Mouse (Mus musculus): ENCODE measurements around the gene Ivl. TPM values are rescaled to one million over a fixed set of nuclear protein-coding genes. Genes with fewer than 3 reads are reported as not detected.

Ivl gene
- polyA plus RNA-seq, 1 experiment from 2014 or later: 1.4 TPM

DNA sequence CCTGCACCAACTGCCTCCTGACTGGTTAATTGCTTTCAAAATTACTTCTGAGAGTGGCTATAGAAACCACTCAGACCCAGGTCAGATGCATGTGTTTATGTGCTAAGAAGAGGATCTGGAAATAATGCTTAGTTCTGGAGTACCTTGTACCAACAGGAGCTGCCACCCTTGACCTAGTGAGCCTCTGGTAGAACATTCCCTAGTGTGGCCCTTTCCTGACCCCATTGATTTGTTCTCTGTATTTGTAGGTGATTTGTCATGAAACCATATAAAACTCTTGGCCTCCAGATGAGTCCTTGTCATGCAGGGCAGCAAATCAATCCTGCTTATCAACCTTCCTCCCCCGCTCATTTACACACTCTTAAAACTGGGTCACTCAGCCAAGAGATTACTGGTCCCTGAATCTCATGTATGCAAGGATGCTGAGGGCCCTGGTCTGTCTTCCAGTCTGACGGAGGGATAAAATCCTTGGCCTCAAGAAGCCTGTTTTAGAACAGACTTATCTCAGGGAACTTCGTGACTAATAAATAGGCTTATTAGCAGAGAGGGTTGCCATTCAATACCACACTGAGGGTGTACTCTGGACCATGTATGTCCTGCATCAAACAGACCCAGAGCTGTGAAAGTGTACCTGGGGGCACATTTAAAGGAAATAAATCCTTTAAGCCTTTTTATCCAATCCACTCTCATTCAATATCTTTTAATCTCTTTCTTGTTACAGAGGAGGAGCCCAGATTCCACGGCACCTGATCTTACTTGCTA is 5.3 kb upstream of the Ivl start:
- no peak overlapping the region for H3K9ac ChIP-seq (ENCODE audit: low read depth, low read length)

DNA sequence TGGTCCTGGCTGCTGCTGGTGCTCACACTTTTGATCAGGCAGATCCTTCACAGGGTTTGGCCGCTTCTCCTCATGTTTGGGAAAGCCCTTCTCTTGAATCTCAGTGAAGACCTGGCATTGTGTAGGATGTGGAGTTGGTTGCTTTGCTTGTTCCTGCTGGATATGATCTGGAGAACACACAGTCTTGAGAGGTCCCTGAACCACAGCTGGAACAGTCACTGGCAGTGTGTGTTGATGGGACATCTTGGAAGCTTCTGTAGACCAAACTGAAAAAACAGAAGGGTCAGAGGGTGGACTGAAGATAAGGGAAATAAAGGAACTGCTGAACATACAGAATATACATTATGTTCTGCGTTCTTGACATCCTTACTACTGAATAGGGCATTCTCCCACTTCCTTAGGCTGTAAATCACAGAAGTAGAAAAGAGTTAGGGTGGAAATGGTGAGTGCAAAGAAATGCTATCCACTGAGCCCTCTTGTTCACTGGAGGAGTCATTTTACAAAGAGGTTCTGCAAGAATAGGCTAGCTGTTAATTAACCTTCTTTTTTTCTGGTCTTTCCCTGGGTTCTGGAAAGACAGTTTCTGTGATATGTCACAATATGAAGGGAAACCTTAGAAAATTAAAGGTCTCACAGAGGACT is 900 bp downstream of the Ivl start:
- Histone ChIP-seq H3K36me3 (ENCODE audit: insufficient read depth, low read length) (no peaks in the 10 kb centered on the region), H3K4me1 (replicated peaks; ENCODE audit: insufficient read depth, low read length) (0 out of 2 replicates have a peak, but pooled peaks cover 3% of the 10 kb centered on the region), H3K27me3 (ENCODE audit: insufficient read depth, low read length) (no peaks in the 10 kb centered on the region), H3K4me3 (replicated peaks; ENCODE audit: low read depth, low read length) (no peak overlapping the region), H3K4me2 (ENCODE audit: low read length) (no peak overlapping the region), H3K9me3 (replicated peaks; ENCODE audit: low read length) (no peaks in the 10 kb centered on the region), H3K9ac (ENCODE audit: low read depth, low read length) (no peak overlapping the region), H3K27ac (no peak overlapping the region)
- 28% methylated on average over 2 of the region's 2 CpGs for WGBS
- no peak for TF ChIP-seq CTCF (IDR thresholded peaks at IDR 0.05; ENCODE audit: low read depth)
- DNase-seq (ENCODE audit: low spot score): peak; percentile 57
- no peak for ATAC-seq (replicated peaks; ENCODE audit: low FRiP score, low read depth)

More for the DNA sequence above, 5.3 kb upstream of the Ivl start:
- no peak overlapping the region for H3K4me2 ChIP-seq (ENCODE audit: low read length)
- no peak overlapping the region for H3K27ac ChIP-seq
- H3K4me1 ChIP-seq (replicated peaks; ENCODE audit: insufficient read depth, low read length): no peaks in the 10 kb centered on the region
- 59% methylated on average over 4 of the region's 4 CpGs for WGBS
- H3K27me3 ChIP-seq (ENCODE audit: insufficient read depth, low read length): no peaks in the 10 kb centered on the region
- H3K36me3 ChIP-seq (ENCODE audit: insufficient read depth, low read length): no peaks in the 10 kb centered on the region
- DNase-seq (ENCODE audit: low spot score) (no peak), ATAC-seq (replicated peaks; ENCODE audit: low FRiP score, low read depth) (no peak)
- no peak for TF ChIP-seq CTCF (IDR thresholded peaks at IDR 0.05; ENCODE audit: low read depth)
- no peaks in the 10 kb centered on the region for H3K9me3 ChIP-seq (replicated peaks; ENCODE audit: low read length)
- no peak overlapping the region for H3K4me3 ChIP-seq (replicated peaks; ENCODE audit: low read depth, low read length)

DNA sequence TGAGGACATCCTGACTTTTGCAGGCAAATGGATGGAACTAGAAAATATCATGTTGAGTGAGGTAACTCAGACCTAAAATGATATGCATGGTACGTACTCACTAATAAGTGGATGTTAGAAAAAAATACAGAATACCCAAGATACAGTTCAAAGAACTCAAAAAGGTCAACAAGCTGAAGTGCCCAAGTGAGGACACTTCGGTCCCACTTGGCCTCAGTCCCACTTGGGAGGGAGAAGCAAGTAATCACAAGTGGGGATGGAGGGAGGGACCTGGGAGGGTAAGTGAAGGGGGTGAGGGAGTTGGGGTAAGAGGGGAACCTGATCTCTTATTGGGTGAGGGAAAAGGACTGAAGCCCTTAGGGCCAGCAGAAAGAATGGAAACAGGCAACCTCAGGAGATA is 4.8 kb downstream of the Ivl start:
- ATAC-seq (replicated peaks; ENCODE audit: low FRiP score, low read depth): no peak
- TF ChIP-seq CTCF (IDR thresholded peaks at IDR 0.05; ENCODE audit: low read depth): no peak
- no peak overlapping the region for H3K4me3 ChIP-seq (replicated peaks; ENCODE audit: low read depth, low read length)

DNA sequence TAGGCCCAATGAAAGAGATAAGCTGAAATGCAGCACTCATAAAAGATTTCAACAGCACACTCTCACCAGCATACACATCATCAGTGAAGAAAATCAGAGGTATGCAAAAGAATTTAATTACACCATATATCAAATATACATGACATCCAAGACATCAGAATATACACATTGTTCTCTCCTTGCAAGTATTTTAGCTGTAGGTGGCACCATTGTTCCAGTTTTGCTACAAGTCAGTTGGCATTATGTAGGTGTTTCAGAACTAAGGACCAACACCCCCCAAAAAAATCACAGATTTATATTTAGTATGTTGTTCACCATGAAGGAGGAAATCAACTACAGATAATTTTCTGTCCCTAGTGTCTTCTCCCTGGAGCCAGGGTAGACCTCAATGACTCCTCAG is 8.1 kb downstream of the Ivl start:
- no peaks in the 10 kb centered on the region for H3K9me3 ChIP-seq (replicated peaks; ENCODE audit: low read length)
- no peaks in the 10 kb centered on the region for H3K27me3 ChIP-seq (ENCODE audit: insufficient read depth, low read length)
- no peak overlapping the region for H3K4me3 ChIP-seq (replicated peaks; ENCODE audit: low read depth, low read length)
- H3K4me1 ChIP-seq (replicated peaks; ENCODE audit: insufficient read depth, low read length): no peaks in the 10 kb centered on the region
- peak; percentile 63 for TF ChIP-seq CTCF (IDR thresholded peaks at IDR 0.05; ENCODE audit: low read depth)
- DNase-seq (ENCODE audit: low spot score): peak; percentile 14
- no peaks in the 10 kb centered on the region for H3K36me3 ChIP-seq (ENCODE audit: insufficient read depth, low read length)
- ATAC-seq (replicated peaks; ENCODE audit: low FRiP score, low read depth): no peak
- no peak overlapping the region for H3K9ac ChIP-seq (ENCODE audit: low read depth, low read length)
- no peak overlapping the region for H3K27ac ChIP-seq
- no peak overlapping the region for H3K4me2 ChIP-seq (ENCODE audit: low read length)

More for the DNA sequence above, 4.8 kb downstream of the Ivl start:
- no peak overlapping the region for H3K4me2 ChIP-seq (ENCODE audit: low read length)
- H3K4me1 ChIP-seq (replicated peaks; ENCODE audit: insufficient read depth, low read length): 0 out of 2 replicates have a peak, but pooled peaks cover 3% of the 10 kb centered on the region
- DNase-seq (ENCODE audit: low spot score): no peak
- no peak overlapping the region for H3K27ac ChIP-seq
- no peak overlapping the region for H3K9ac ChIP-seq (ENCODE audit: low read depth, low read length)
- WGBS: 76% methylated on average over 2 of the region's 2 CpGs
- H3K36me3 ChIP-seq (ENCODE audit: insufficient read depth, low read length): no peaks in the 10 kb centered on the region
- no peaks in the 10 kb centered on the region for H3K9me3 ChIP-seq (replicated peaks; ENCODE audit: low read length)
- H3K27me3 ChIP-seq (ENCODE audit: insufficient read depth, low read length): no peaks in the 10 kb centered on the region

DNA sequence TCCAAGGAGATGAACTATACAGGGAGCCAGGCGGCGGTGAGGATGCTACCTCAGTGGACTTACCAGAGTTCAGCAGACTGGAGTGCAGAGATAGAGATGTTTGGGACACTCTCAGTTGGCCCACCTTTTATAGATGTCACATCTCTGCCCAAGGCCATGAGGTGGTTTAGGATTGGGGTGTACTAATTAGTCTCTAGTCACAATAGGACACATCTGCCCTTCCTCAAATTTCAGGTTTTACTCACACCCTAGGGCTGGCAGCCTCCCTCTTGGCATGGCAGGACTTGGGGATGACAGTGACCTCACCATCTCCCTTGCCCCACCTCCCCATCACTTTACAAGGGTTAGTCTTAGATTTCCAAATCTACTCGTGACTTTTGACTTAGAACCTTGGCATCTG is 39.1 kb downstream of the Ivl start, which contains the start of gene 2310046K23Rik:
2310046K23Rik (minus strand) TSS at position 101 of the 400 bp plus-strand sequence.
- no peak for DNase-seq (ENCODE audit: low spot score)
- no peaks in the 10 kb centered on the region for H3K9me3 ChIP-seq (replicated peaks; ENCODE audit: low read length)
- no peaks in the 10 kb centered on the region for H3K27me3 ChIP-seq (ENCODE audit: insufficient read depth, low read length)
- H3K9ac ChIP-seq (ENCODE audit: low read depth, low read length): no peak within 1 kb of the TSS
- no peak within 1 kb of the TSS for H3K27ac ChIP-seq
- ATAC-seq (replicated peaks; ENCODE audit: low FRiP score, low read depth): no peak
- no peak within 1 kb of the TSS for H3K4me3 ChIP-seq (replicated peaks; ENCODE audit: low read depth, low read length)
- TF ChIP-seq CTCF (IDR thresholded peaks at IDR 0.05; ENCODE audit: low read depth): no peak
- WGBS: 85% methylated on average over 3 of the region's 3 CpGs
- no peaks in the 10 kb centered on the region for H3K4me1 ChIP-seq (replicated peaks; ENCODE audit: insufficient read depth, low read length)
- no peak within 1 kb of the TSS for H3K4me2 ChIP-seq (ENCODE audit: low read length)
- no peaks in the 10 kb centered on the region for H3K36me3 ChIP-seq (ENCODE audit: insufficient read depth, low read length)

Other genes with a start within 250 kb of the Ivl start
- gene Sprr2d, start 234.6 kb downstream of the Ivl start, polyA plus RNA-seq (2015; fragmentation: Nextera tagmentation; extraction: Ambion mirVana): not detected in 2 replicates
- not detected in 2 replicates for gene Sprr2e, start 221.6 kb downstream of the Ivl start, polyA plus RNA-seq (2015; fragmentation: Nextera tagmentation; extraction: Ambion mirVana)
- gene Sprr2f, start 208.5 kb downstream of the Ivl start, polyA plus RNA-seq (2015; fragmentation: Nextera tagmentation; extraction: Ambion mirVana): 30.3 and 58.0 TPM in 2 replicates
- not detected in 2 replicates for gene Sprr2h, start 188.1 kb downstream of the Ivl start, polyA plus RNA-seq (2015; fragmentation: Nextera tagmentation; extraction: Ambion mirVana)
- gene Sprr2i, start 165.7 kb downstream of the Ivl start, polyA plus RNA-seq (2015; fragmentation: Nextera tagmentation; extraction: Ambion mirVana): not detected in 2 replicates
- gene Sprr2j-ps, start 155.7 kb downstream of the Ivl start, polyA plus RNA-seq (2015; fragmentation: Nextera tagmentation; extraction: Ambion mirVana): not detected in 2 replicates
- gene Gm9774, start 144.3 kb downstream of the Ivl start, polyA plus RNA-seq (2015; fragmentation: Nextera tagmentation; extraction: Ambion mirVana): 9.6 and 10.3 TPM in 2 replicates
- not detected in 2 replicates for gene Sprr2k, start 141.2 kb downstream of the Ivl start, polyA plus RNA-seq (2015; fragmentation: Nextera tagmentation; extraction: Ambion mirVana)
- not detected in 2 replicates for gene Sprr1b, start 134.9 kb downstream of the Ivl start, polyA plus RNA-seq (2015; fragmentation: Nextera tagmentation; extraction: Ambion mirVana)
- gene Sprr3, start 115.0 kb downstream of the Ivl start, polyA plus RNA-seq (2015; fragmentation: Nextera tagmentation; extraction: Ambion mirVana): 0.11 TPM in 1 of 2 replicates, not detected in the other
- 96.3 and 137 TPM in 2 replicates for gene Sprr1a, start 87.8 kb downstream of the Ivl start, polyA plus RNA-seq (2015; fragmentation: Nextera tagmentation; extraction: Ambion mirVana)
- not detected in 2 replicates for gene Sprr4, start 73.2 kb downstream of the Ivl start, polyA plus RNA-seq (2015; fragmentation: Nextera tagmentation; extraction: Ambion mirVana)
- gene 2310046K23Rik, start 39.2 kb downstream of the Ivl start, polyA plus RNA-seq (2015; fragmentation: Nextera tagmentation; extraction: Ambion mirVana): not detected in 2 replicates
- not detected in 2 replicates for gene Smcp, start 15.3 kb upstream of the Ivl start, polyA plus RNA-seq (2015; fragmentation: Nextera tagmentation; extraction: Ambion mirVana)
- not detected in 2 replicates for gene 2210017I01Rik, start 33.8 kb upstream of the Ivl start, polyA plus RNA-seq (2015; fragmentation: Nextera tagmentation; extraction: Ambion mirVana)
- not detected in 2 replicates for gene Lce6a, start 47.9 kb upstream of the Ivl start, polyA plus RNA-seq (2015; fragmentation: Nextera tagmentation; extraction: Ambion mirVana)
- gene Lce1a1, start 74.6 kb upstream of the Ivl start, polyA plus RNA-seq (2015; fragmentation: Nextera tagmentation; extraction: Ambion mirVana): not detected in 2 replicates
- not detected in 2 replicates for gene Lce1b, start 83.2 kb upstream of the Ivl start, polyA plus RNA-seq (2015; fragmentation: Nextera tagmentation; extraction: Ambion mirVana)
- gene Lce1a2, start 96.6 kb upstream of the Ivl start, polyA plus RNA-seq (2015; fragmentation: Nextera tagmentation; extraction: Ambion mirVana): not detected in 2 replicates
- not detected in 2 replicates for gene Lce1c, start 105.5 kb upstream of the Ivl start, polyA plus RNA-seq (2015; fragmentation: Nextera tagmentation; extraction: Ambion mirVana)
- gene Lce1d, start 113.5 kb upstream of the Ivl start, polyA plus RNA-seq (2015; fragmentation: Nextera tagmentation; extraction: Ambion mirVana): not detected in 2 replicates
- gene Lce1e, start 135.3 kb upstream of the Ivl start, polyA plus RNA-seq (2015; fragmentation: Nextera tagmentation; extraction: Ambion mirVana): not detected in 2 replicates
- gene Lce1f, start 146.6 kb upstream of the Ivl start, polyA plus RNA-seq (2015; fragmentation: Nextera tagmentation; extraction: Ambion mirVana): not detected in 2 replicates
- not detected in 2 replicates for gene Gm38119, start 165.4 kb upstream of the Ivl start, polyA plus RNA-seq (2015; fragmentation: Nextera tagmentation; extraction: Ambion mirVana)
- gene Lce1g, start 178.6 kb upstream of the Ivl start, polyA plus RNA-seq (2015; fragmentation: Nextera tagmentation; extraction: Ambion mirVana): not detected in 2 replicates
- not detected in 2 replicates for gene Lce1h, start 191.3 kb upstream of the Ivl start, polyA plus RNA-seq (2015; fragmentation: Nextera tagmentation; extraction: Ambion mirVana)
- gene Lce1i, start 205.2 kb upstream of the Ivl start, polyA plus RNA-seq (2015; fragmentation: Nextera tagmentation; extraction: Ambion mirVana): not detected in 2 replicates
- not detected in 2 replicates for gene Lce1j, start 216.8 kb upstream of the Ivl start, polyA plus RNA-seq (2015; fragmentation: Nextera tagmentation; extraction: Ambion mirVana)
- not detected in 2 replicates for gene Lce1k, start 234.2 kb upstream of the Ivl start, polyA plus RNA-seq (2015; fragmentation: Nextera tagmentation; extraction: Ambion mirVana)

Measured in kidney, postnatal 0 days (tissue).